Mouse (Mus musculus) induced T-regulatory cell, adult 2 months (primary cell): ENCODE data around the gene Bnipl.

Source experiments
- DNase-seq: peaks from one replicate; pipeline ENCODE4 v3.0.0-alpha.2; 2012; ENCODE audit warnings: low read depth

Gene Bnipl

GRCm38 (mm10) chr3:95280747-95281146 is 29.8 kb upstream of the Bnipl start:
- peak; percentile 52 for DNase-seq

GRCm38 (mm10) chr3:95277149-95277551 is 26.2 kb upstream of the Bnipl start:
- DNase-seq = no peak

GRCm38 (mm10) chr3:95276428-95276934 is 25.5 kb upstream of the Bnipl start:
- DNase-seq = no peak

GRCm38 (mm10) chr3:95275161-95275560 is 24.2 kb upstream of the Bnipl start:
- no peak for DNase-seq

- no peak for DNase-seq
These were observed 23.5 kb upstream of the Bnipl start for GRCm38 (mm10) chr3:95274453-95274852.

- no peak for DNase-seq
These were observed 22.5 kb upstream of the Bnipl start for GRCm38 (mm10) chr3:95273471-95273870.

- no peak for DNase-seq
These were observed 19.9 kb upstream of the Bnipl start for GRCm38 (mm10) chr3:95270766-95271364.

GRCm38 (mm10) chr3:95269789-95270188 is 18.8 kb upstream of the Bnipl start:
- DNase-seq = no peak

GRCm38 (mm10) chr3:95267855-95268254 is 16.9 kb upstream of the Bnipl start:
- no peak for DNase-seq

GRCm38 (mm10) chr3:95266052-95266451 is 15.1 kb upstream of the Bnipl start:
- no peak for DNase-seq

GRCm38 (mm10) chr3:95264724-95265123 is 13.7 kb upstream of the Bnipl start:
- no peak for DNase-seq

- DNase-seq = peak; percentile 86
These were observed 12.2 kb upstream of the Bnipl start for GRCm38 (mm10) chr3:95263089-95263739.

GRCm38 (mm10) chr3:95261975-95262374 is 11.0 kb upstream of the Bnipl start:
- DNase-seq = no peak

GRCm38 (mm10) chr3:95256931-95257330 is 5.9 kb upstream of the Bnipl start:
- no peak for DNase-seq

GRCm38 (mm10) chr3:95250361-95250760 is 632 bp downstream of the Bnipl start:
- no peak for DNase-seq

- DNase-seq = no peak
These were observed 3.2 kb downstream of the Bnipl start for GRCm38 (mm10) chr3:95247660-95248336.

GRCm38 (mm10) chr3:95246465-95247231 is 4.3 kb downstream of the Bnipl start:
- DNase-seq = no peak

- DNase-seq = no peak
These were observed 7.9 kb downstream of the Bnipl start for GRCm38 (mm10) chr3:95243086-95243485.

- DNase-seq = no peak
These were observed 9.5 kb downstream of the Bnipl start, which contains the start of gene Gm128 for GRCm38 (mm10) chr3:95241498-95241897. Gene Gm128, minus strand, starts transcription at chr3:95241598.

GRCm38 (mm10) chr3:95240900-95241299 is 10.1 kb downstream of the Bnipl start:
- DNase-seq = peak; percentile 18

- no peak for DNase-seq
These were observed 11.0 kb downstream of the Bnipl start for GRCm38 (mm10) chr3:95239971-95240370.

GRCm38 (mm10) chr3:95239022-95239421 is 12.0 kb downstream of the Bnipl start:
- DNase-seq = peak; percentile 43
